Mouse (Mus musculus): ENCODE data around the gene Slc12a5. TPM values are rescaled to one million over a fixed set of nuclear protein-coding genes. Genes with fewer than 3 reads are reported as not detected.

The Slc12a5 gene
- polyA plus RNA-seq, 1 experiment from 2014 or later = 0.62 TPM

- Histone ChIP-seq H3K4me2 (ENCODE audit: low read length) (no peak overlapping the region), H3K9me3 (ENCODE audit: control insufficient read depth, low read length) (no peaks in the 10 kb centered on the region), H3K36me3 (ENCODE audit: control insufficient read depth, insufficient read depth, low read length) (no peaks in the 10 kb centered on the region), H3K27me3 (ENCODE audit: control insufficient read depth, insufficient read depth, low read length) (peaks cover 18% of the 10 kb centered on the region), H3K9ac (ENCODE audit: low read length) (no peak overlapping the region), H3K27ac (replicated peaks in 1 of 2; ENCODE audit: control insufficient read depth in 1 of 2, insufficient read depth in 1 of 2, low read depth in 2 of 2, low read length in 2 of 2) (no peak overlapping the region), H3K4me1 (ENCODE audit: control insufficient read depth in 2 of 2, insufficient read depth in 2 of 2, low read length in 2 of 2) (peaks cover 0 to 10% of the 10 kb centered on the region in 2 experiments; a peak in 3 of 4 replicates), H3K4me3 (ENCODE audit: control insufficient read depth in 1 of 2, insufficient read depth in 1 of 2, low read depth in 1 of 2, low read length in 2 of 2) (no peak overlapping the region)
- no peak for ATAC-seq (ENCODE audit: insufficient number of reproducible peaks, insufficient read depth, low FRiP score, low read depth)
- 8% methylated on average over 17 of the region's 17 CpGs for WGBS
Observed at GRCm38 (mm10) chr2:164961506-164962182, 1.0 kb downstream of the Slc12a5 start.

DNA sequence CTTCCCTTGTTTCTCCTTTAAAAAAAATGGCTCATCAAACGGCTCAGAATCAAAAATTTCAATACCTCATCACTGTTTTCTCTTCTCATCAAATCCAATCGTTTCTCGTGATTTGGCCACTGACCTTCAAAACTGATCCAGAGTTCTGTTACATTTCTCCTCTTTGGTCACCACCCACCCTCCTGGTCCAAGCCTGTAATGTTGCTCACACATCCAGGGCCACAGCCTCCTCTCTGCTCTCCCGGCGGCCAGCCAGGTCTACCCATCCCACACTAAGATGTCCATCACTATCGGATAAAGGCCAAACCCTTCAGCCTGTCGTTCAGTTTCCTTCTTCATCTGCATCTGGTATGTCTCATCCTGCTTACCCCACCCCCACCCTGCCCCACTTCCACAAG is 1.6 kb downstream of the Slc12a5 start:
- Histone ChIP-seq H3K9ac (ENCODE audit: low read length) (no peak overlapping the region), H3K27me3 (ENCODE audit: control insufficient read depth, insufficient read depth, low read length) (peaks cover 23% of the 10 kb centered on the region), H3K4me1 (ENCODE audit: control insufficient read depth in 2 of 2, insufficient read depth in 2 of 2, low read length in 2 of 2) (peaks cover 0 to 10% of the 10 kb centered on the region in 2 experiments; a peak in 3 of 4 replicates), H3K36me3 (ENCODE audit: control insufficient read depth, insufficient read depth, low read length) (no peaks in the 10 kb centered on the region), H3K4me3 (ENCODE audit: control insufficient read depth in 1 of 2, insufficient read depth in 1 of 2, low read depth in 1 of 2, low read length in 2 of 2) (no peak overlapping the region), H3K27ac (replicated peaks in 1 of 2; ENCODE audit: control insufficient read depth in 1 of 2, insufficient read depth in 1 of 2, low read depth in 2 of 2, low read length in 2 of 2) (no peak overlapping the region), H3K9me3 (ENCODE audit: control insufficient read depth, low read length) (no peaks in the 10 kb centered on the region), H3K4me2 (ENCODE audit: low read length) (no peak overlapping the region)
- ATAC-seq (ENCODE audit: insufficient number of reproducible peaks, insufficient read depth, low FRiP score, low read depth) = no peak
- 39% methylated on average over 7 of the region's 7 CpGs for WGBS

- Histone ChIP-seq H3K4me3 (ENCODE audit: control insufficient read depth in 1 of 2, insufficient read depth in 1 of 2, low read depth in 1 of 2, low read length in 2 of 2) (no peak overlapping the region), H3K9ac (ENCODE audit: low read length) (no peak overlapping the region), H3K27ac (replicated peaks in 1 of 2; ENCODE audit: control insufficient read depth in 1 of 2, insufficient read depth in 1 of 2, low read depth in 2 of 2, low read length in 2 of 2) (no peak overlapping the region), H3K9me3 (ENCODE audit: control insufficient read depth, low read length) (no peaks in the 10 kb centered on the region), H3K4me2 (ENCODE audit: low read length) (no peak overlapping the region), H3K4me1 (ENCODE audit: control insufficient read depth in 2 of 2, insufficient read depth in 2 of 2, low read length in 2 of 2) (peaks cover 0 to 18% of the 10 kb centered on the region in 2 experiments; a peak in 3 of 4 replicates), H3K27me3 (ENCODE audit: control insufficient read depth, insufficient read depth, low read length) (peaks cover 45% of the 10 kb centered on the region), H3K36me3 (ENCODE audit: control insufficient read depth, insufficient read depth, low read length) (no peaks in the 10 kb centered on the region)
- ATAC-seq (ENCODE audit: insufficient number of reproducible peaks, insufficient read depth, low FRiP score, low read depth) = no peak
- WGBS = 55% methylated on average over 9 of the region's 9 CpGs
Observed at GRCm38 (mm10) chr2:164964242-164964894, 3.8 kb downstream of the Slc12a5 start.

- WGBS = 90% methylated on average over 1 of the region's 1 CpGs
- no peak for ATAC-seq (ENCODE audit: insufficient number of reproducible peaks, insufficient read depth, low FRiP score, low read depth)
- peaks cover 51% of the 10 kb centered on the region for H3K27me3 ChIP-seq (ENCODE audit: control insufficient read depth, insufficient read depth, low read length)
- no peak overlapping the region for H3K27ac ChIP-seq (replicated peaks in 1 of 2; ENCODE audit: control insufficient read depth in 1 of 2, insufficient read depth in 1 of 2, low read depth in 2 of 2, low read length in 2 of 2)
- H3K36me3 ChIP-seq (ENCODE audit: control insufficient read depth, insufficient read depth, low read length) = no peaks in the 10 kb centered on the region
- peaks cover 0 to 18% of the 10 kb centered on the region in 2 experiments; a peak in 3 of 4 replicates for H3K4me1 ChIP-seq (ENCODE audit: control insufficient read depth in 2 of 2, insufficient read depth in 2 of 2, low read length in 2 of 2)
- no peak overlapping the region for H3K9ac ChIP-seq (ENCODE audit: low read length)
- H3K9me3 ChIP-seq (ENCODE audit: control insufficient read depth, low read length) = no peaks in the 10 kb centered on the region
- H3K4me3 ChIP-seq (ENCODE audit: control insufficient read depth in 1 of 2, insufficient read depth in 1 of 2, low read depth in 1 of 2, low read length in 2 of 2) = no peak overlapping the region
- H3K4me2 ChIP-seq (ENCODE audit: low read length) = no peak overlapping the region
Observed at GRCm38 (mm10) chr2:164964981-164965380, 4.4 kb downstream of the Slc12a5 start.

GRCm38 (mm10) chr2:164966381-164966780 is 5.8 kb downstream of the Slc12a5 start:
- Histone ChIP-seq H3K4me2 (ENCODE audit: low read length) (no peak overlapping the region), H3K9me3 (ENCODE audit: control insufficient read depth, low read length) (no peaks in the 10 kb centered on the region), H3K4me3 (ENCODE audit: control insufficient read depth in 1 of 2, insufficient read depth in 1 of 2, low read depth in 1 of 2, low read length in 2 of 2) (no peak overlapping the region), H3K4me1 (ENCODE audit: control insufficient read depth in 2 of 2, insufficient read depth in 2 of 2, low read length in 2 of 2) (peaks cover 0 to 8% of the 10 kb centered on the region in 2 experiments; a peak in 2 of 4 replicates), H3K27me3 (ENCODE audit: control insufficient read depth, insufficient read depth, low read length) (peaks cover 62% of the 10 kb centered on the region), H3K9ac (ENCODE audit: low read length) (no peak overlapping the region), H3K36me3 (ENCODE audit: control insufficient read depth, insufficient read depth, low read length) (no peaks in the 10 kb centered on the region), H3K27ac (replicated peaks in 1 of 2; ENCODE audit: control insufficient read depth in 1 of 2, insufficient read depth in 1 of 2, low read depth in 2 of 2, low read length in 2 of 2) (no peak overlapping the region)
- no peak for ATAC-seq (ENCODE audit: insufficient number of reproducible peaks, insufficient read depth, low FRiP score, low read depth)
- 18% methylated on average over 8 of the region's 8 CpGs for WGBS

GRCm38 (mm10) chr2:164967193-164967592 is 6.6 kb downstream of the Slc12a5 start:
- H3K4me1 ChIP-seq (ENCODE audit: control insufficient read depth in 2 of 2, insufficient read depth in 2 of 2, low read length in 2 of 2) = peaks cover 0 to 8% of the 10 kb centered on the region in 2 experiments; a peak in 1 of 4 replicates
- H3K36me3 ChIP-seq (ENCODE audit: control insufficient read depth, insufficient read depth, low read length) = no peaks in the 10 kb centered on the region
- no peaks in the 10 kb centered on the region for H3K9me3 ChIP-seq (ENCODE audit: control insufficient read depth, low read length)
- peaks cover 70% of the 10 kb centered on the region for H3K27me3 ChIP-seq (ENCODE audit: control insufficient read depth, insufficient read depth, low read length)
- 12% methylated on average over 6 of the region's 6 CpGs for WGBS
- no peak overlapping the region for H3K9ac ChIP-seq (ENCODE audit: low read length)
- H3K4me2 ChIP-seq (ENCODE audit: low read length) = no peak overlapping the region
- H3K4me3 ChIP-seq (ENCODE audit: control insufficient read depth in 1 of 2, insufficient read depth in 1 of 2, low read depth in 1 of 2, low read length in 2 of 2) = no peak overlapping the region
- no peak overlapping the region for H3K27ac ChIP-seq (replicated peaks in 1 of 2; ENCODE audit: control insufficient read depth in 1 of 2, insufficient read depth in 1 of 2, low read depth in 2 of 2, low read length in 2 of 2)
- ATAC-seq (ENCODE audit: insufficient number of reproducible peaks, insufficient read depth, low FRiP score, low read depth) = no peak

DNA sequence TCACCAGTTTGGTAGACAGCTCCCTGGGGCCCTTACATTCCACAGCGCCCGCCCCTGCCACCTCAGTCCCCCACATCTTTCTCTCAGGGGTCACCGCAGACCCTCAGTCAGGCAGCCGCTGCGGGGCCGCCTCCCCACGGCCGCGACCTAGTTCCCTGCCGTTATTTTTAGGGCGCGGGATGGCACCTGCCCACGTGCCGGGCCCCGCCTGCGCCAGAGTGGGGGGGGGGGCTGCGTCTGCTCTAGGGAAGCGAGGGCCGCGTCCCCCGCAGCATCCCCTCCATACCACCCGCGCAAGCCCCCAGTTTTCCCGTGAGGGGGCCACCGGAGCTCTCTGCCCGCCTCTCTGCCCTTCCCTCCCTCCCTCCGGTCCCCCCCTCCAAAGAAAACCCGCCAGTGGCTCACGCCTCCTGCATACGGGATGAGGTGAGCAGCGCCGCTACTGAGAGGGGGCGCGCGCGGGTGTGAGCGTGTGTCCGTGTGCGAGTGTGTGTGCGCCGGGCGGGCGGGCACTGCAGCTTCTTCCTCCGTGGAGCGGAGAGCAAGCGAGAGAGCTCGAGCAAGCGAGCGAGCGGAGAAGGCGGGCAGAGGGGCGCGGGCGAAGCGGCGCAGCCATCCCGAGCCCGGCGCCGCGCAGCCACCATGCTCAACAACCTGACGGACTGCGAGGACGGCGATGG is 7.3 kb downstream of the Slc12a5 start:
- 3% methylated on average over 64 of the region's 65 CpGs for WGBS
- peak overlapping the region; percentile 64 for H3K4me2 ChIP-seq (ENCODE audit: low read length)
- H3K27ac ChIP-seq (replicated peaks in 1 of 2; ENCODE audit: control insufficient read depth in 1 of 2, insufficient read depth in 1 of 2, low read depth in 2 of 2, low read length in 2 of 2) = no peak overlapping the region
- peaks cover 0 to 8% of the 10 kb centered on the region in 2 experiments; a peak in 1 of 4 replicates for H3K4me1 ChIP-seq (ENCODE audit: control insufficient read depth in 2 of 2, insufficient read depth in 2 of 2, low read length in 2 of 2)
- H3K9ac ChIP-seq (ENCODE audit: low read length) = no peak overlapping the region
- H3K4me3 ChIP-seq (ENCODE audit: control insufficient read depth in 1 of 2, insufficient read depth in 1 of 2, low read depth in 1 of 2, low read length in 2 of 2) = peak overlapping the region; percentile 11 to 35; a peak in 3 of 4 replicates
- no peaks in the 10 kb centered on the region for H3K9me3 ChIP-seq (ENCODE audit: control insufficient read depth, low read length)
- ATAC-seq (ENCODE audit: insufficient number of reproducible peaks, insufficient read depth, low FRiP score, low read depth) = peak; percentile 16; the same call in 1 of the 2 replicates
- peaks cover 77% of the 10 kb centered on the region for H3K27me3 ChIP-seq (ENCODE audit: control insufficient read depth, insufficient read depth, low read length)
- H3K36me3 ChIP-seq (ENCODE audit: control insufficient read depth, insufficient read depth, low read length) = no peaks in the 10 kb centered on the region
